Mouse (Mus musculus) heart, adult 2 months (tissue): ENCODE data around the gene Iqsec1. TPM values are rescaled to one million over a fixed set of nuclear protein-coding genes. Genes with fewer than 3 reads are reported as not detected.

Source experiments
- DNase-seq, 2 experiments: peaks; one replicate each; pipeline ENCODE4 v3.0.0; 2021
- H3K27ac ChIP-seq: fragments of 200-600 bp; 2 replicates; pipeline ENCODE4 v1.8.1; 2022
- H3K27me3 ChIP-seq: fragments of 200-500 bp; 2 replicates; pipeline ENCODE4 v1.6.1; 2012; ENCODE audit warnings: mild to moderate bottlenecking, low read length, inconsistent platforms, mixed read lengths; ENCODE audit not compliant: control insufficient read depth, insufficient read depth
- H3K36me3 ChIP-seq: fragments of 200-500 bp; 2 replicates; pipeline ENCODE4 v1.6.1; 2012; ENCODE audit warnings: low read length, inconsistent platforms; ENCODE audit not compliant: control insufficient read depth, insufficient read depth
- H3K4me1 ChIP-seq: fragments of 200-500 bp; 2 replicates; pipeline ENCODE4 v1.6.1; 2011; ENCODE audit warnings: low read length; ENCODE audit not compliant: control insufficient read depth, insufficient read depth
- H3K4me3 ChIP-seq: fragments of 200-600 bp; 2 replicates; pipeline ENCODE4 v1.8.1; 2022
- H3K79me2 ChIP-seq: fragments of 200-500 bp; replicated peaks from 2 replicates; pipeline ENCODE4 v1.6.1; 2012; ENCODE audit warnings: mild to moderate bottlenecking, inconsistent platforms, low read length, moderate library complexity, mixed read lengths; ENCODE audit not compliant: control insufficient read depth, insufficient read depth
- H3K9ac ChIP-seq: fragments of 200-500 bp; 2 replicates; pipeline ENCODE4 v1.6.1; 2012; ENCODE audit warnings: low read depth, mild to moderate bottlenecking, control low read depth, inconsistent platforms, low read length, mixed read lengths
- CTCF ChIP-seq: fragments of 200-600 bp; IDR thresholded peaks from 2 replicates; pipeline ENCODE4 v1.8.1; 2022; ENCODE audit warnings: antibody characterized with exemption, mild to moderate bottlenecking, moderate library complexity
- EP300 ChIP-seq: fragments of 200-500 bp; IDR thresholded peaks from 2 replicates; pipeline ENCODE4 v1.6.1; 2011; ENCODE audit warnings: low read depth, low read length, control low read depth; ENCODE audit not compliant: insufficient read depth
- POLR2A ChIP-seq: fragments of 200-500 bp; IDR thresholded peaks from 2 replicates; pipeline ENCODE4 v1.6.1; 2011; ENCODE audit warnings: mild to moderate bottlenecking, low read depth, low read length, control low read depth; ENCODE audit not compliant: insufficient read depth
- WGBS: fragments of 180-500 bp; shearing (Covaris S2); methylation state at CpG from one replicate; pipeline ENCODE4 v1.1.7; 2018; 5-methylcytosine and 5-hydroxymethylcytosine counted together
- intact Hi-C: fragments of 180-260 bp; cut with DNase I; formaldehyde crosslinking; loops from one replicate; pipeline ENCODE4 v1.15.1; 2025
- polyA plus RNA-seq: library from polyadenylated mRNA; depleted of rRNA; stranded (reverse); fragments of >200 nt; gene quantifications from 2 replicates; pipeline ENCODE4 v1.2.3, GENCODE M21; 2012
- total RNA-seq, 2 experiments: library from RNA; stranded (reverse); gene quantifications; 2 replicates each; pipeline ENCODE4 v1.2.3; 2021

The Iqsec1 gene
- total and polyA plus RNA-seq, 3 experiments = 100 to 147 (median 146) TPM

DNA sequence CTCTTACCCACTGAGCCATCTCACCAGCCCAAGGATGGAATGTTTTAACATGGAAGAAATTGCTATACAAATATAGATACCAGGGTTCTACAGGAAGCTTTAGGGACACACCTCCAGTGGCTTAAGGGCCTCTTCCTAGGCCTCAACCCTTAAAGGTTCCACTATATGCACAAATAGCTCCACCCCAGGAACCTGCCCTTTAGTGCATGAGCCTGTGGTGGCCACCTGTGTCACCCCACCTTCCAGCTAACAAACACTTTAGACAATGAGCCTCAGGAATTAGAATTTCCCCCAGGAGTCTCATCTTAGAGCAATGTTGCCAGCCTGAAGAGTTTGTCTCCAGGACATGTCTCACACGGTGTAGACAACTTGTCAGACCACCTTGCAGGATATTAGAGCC is 96.1 kb downstream of the Iqsec1 start:
- Histone ChIP-seq H3K4me1 (no peaks in the 10 kb centered on the region), H3K4me3 (no peak overlapping the region), H3K36me3 (no peaks in the 10 kb centered on the region), H3K27ac (no peak overlapping the region), H3K79me2 (no peaks in the 10 kb centered on the region), H3K27me3 (no peaks in the 10 kb centered on the region), H3K9ac (no peak overlapping the region)
- DNase-seq = no peak
- 72% methylated on average over 1 of the region's 1 CpGs for WGBS
- intact Hi-C loops = no loop called here
- no peak for TF ChIP-seq POLR2A
- TF ChIP-seq EP300 = no peak
- no peak for TF ChIP-seq CTCF

DNA sequence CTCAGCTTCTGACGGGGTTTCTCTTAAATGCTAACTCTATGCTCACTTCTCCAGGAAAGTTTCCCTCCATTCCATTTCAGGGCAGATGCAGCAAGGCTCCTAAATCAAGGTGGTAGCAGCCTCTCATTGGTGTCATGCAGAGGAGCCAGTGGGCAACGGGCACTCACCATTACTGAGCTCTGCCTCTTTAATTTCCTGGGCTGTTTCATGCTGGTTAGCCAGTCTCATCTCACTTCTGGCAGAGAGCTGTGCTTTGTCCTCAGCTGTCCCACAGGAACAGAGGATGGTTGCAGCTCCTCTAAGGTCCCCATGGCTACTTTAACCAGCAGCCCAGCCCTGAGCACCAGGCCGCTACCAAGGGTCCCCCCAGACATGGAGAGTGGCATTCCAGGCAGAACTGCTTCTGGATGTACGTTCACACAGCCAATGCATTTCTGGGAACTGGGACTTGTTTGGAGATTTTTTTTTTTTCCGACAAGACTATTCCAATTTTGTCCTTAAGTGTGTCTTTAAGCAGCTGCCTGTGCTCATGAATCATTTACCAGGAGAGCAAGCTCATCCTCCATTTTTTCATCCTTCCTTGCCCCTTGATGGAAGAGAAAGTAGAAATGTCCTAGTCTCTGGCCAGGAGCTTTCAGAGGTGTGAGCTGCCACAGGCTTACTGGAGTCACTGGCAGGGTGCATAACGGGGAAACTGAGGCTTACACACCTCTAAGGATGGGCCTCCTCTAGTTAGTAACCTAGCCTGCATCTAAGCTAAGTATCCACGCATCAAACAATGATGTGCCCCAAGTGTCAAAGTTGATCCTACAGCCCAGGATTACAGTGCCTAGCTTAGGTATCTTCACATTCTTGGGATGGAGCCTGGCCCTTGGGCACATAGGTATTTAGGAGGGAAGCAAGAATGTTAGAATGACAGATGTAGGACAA is 98.9 kb downstream of the Iqsec1 start:
- Histone ChIP-seq H3K79me2 (no peaks in the 10 kb centered on the region), H3K4me1 (peaks cover 2% of the 10 kb centered on the region; the same call in 1 of the 2 replicates), H3K4me3 (no peak overlapping the region), H3K36me3 (no peaks in the 10 kb centered on the region), H3K9ac (no peak overlapping the region), H3K27me3 (no peaks in the 10 kb centered on the region), H3K27ac (no peak overlapping the region)
- TF ChIP-seq EP300 (no peak), POLR2A (no peak), CTCF (no peak)
- 81% methylated on average over 7 of the region's 7 CpGs for WGBS
- no peak for DNase-seq
- intact Hi-C loops = no loop called here

DNA sequence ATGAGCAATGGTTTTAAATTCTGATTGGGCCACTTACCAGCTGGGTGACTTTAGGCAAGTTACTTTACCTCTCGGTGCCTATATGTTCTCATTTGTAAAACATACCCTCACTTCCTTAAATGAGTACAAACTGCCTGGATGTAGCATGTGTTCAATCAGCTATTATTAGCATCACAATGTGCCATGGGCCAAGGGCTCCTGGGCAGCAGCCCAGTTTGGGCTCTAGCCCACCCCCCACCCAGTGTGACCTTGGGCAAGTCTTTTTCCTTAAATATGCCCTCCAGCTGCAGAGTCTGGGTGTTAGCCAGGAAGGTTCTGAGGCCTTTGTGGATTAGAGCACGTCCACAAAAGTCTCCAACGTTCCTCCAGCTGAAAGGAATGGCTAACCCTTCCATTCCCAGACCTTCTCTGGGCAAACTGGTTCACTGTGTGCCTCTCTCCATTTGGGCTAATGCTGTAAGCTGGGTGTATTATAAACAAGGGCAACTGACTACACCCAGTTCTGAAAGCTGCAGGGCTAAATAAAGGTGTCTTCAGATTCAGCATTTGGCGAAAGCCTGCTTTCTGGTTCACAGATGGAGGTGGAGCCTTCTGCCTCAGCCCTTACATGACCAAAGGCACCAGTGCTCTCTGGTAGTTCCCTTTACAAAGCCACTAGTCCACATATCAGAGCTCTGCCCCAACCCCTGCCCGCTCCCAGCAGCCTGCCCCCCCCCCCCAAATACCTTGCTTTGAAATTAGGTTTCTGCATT is 101.3 kb downstream of the Iqsec1 start:
- DNase-seq = peak in 1 of 2 experiments; percentile 8
- H3K27ac ChIP-seq = no peak overlapping the region
- intact Hi-C loops = no loop called here

GRCm38 (mm10) chr6:90885626-90886025 is 102.9 kb downstream of the Iqsec1 start:
- WGBS = 100% methylated on average over 1 of the region's 1 CpGs

More for the DNA sequence above, 101.3 kb downstream of the Iqsec1 start:
- no peak overlapping the region for H3K9ac ChIP-seq
- H3K36me3 ChIP-seq = no peaks in the 10 kb centered on the region
- H3K4me1 ChIP-seq = peaks cover 2% of the 10 kb centered on the region; the same call in 1 of the 2 replicates
- H3K27me3 ChIP-seq = no peaks in the 10 kb centered on the region
- TF ChIP-seq CTCF = no peak
- TF ChIP-seq EP300 = no peak
- TF ChIP-seq POLR2A = no peak
- H3K4me3 ChIP-seq = no peak overlapping the region
- no peaks in the 10 kb centered on the region for H3K79me2 ChIP-seq
- WGBS = 45% methylated on average over 5 of the region's 5 CpGs

GRCm38 (mm10) chr6:90884631-90885030 is 103.9 kb downstream of the Iqsec1 start:
- H3K27ac ChIP-seq = no peak overlapping the region
- H3K27me3 ChIP-seq = no peaks in the 10 kb centered on the region
- intact Hi-C loops = no loop called here
- no peaks in the 10 kb centered on the region for H3K36me3 ChIP-seq
- no peaks in the 10 kb centered on the region for H3K79me2 ChIP-seq
- H3K9ac ChIP-seq = no peak overlapping the region
- peaks cover 2% of the 10 kb centered on the region; the same call in 1 of the 2 replicates for H3K4me1 ChIP-seq
- DNase-seq = no peak
- WGBS = 24% methylated on average over 1 of the region's 1 CpGs
- TF ChIP-seq CTCF (no peak), POLR2A (no peak), EP300 (no peak)
- H3K4me3 ChIP-seq = no peak overlapping the region

More at GRCm38 (mm10) chr6:90885626-90886025, 102.9 kb downstream of the Iqsec1 start:
- TF ChIP-seq EP300 (no peak), POLR2A (no peak), CTCF (no peak)
- DNase-seq = no peak
- Histone ChIP-seq H3K9ac (no peak overlapping the region), H3K4me1 (peaks cover 2% of the 10 kb centered on the region; the same call in 1 of the 2 replicates), H3K36me3 (no peaks in the 10 kb centered on the region), H3K27me3 (no peaks in the 10 kb centered on the region), H3K79me2 (no peaks in the 10 kb centered on the region), H3K4me3 (no peak overlapping the region), H3K27ac (no peak overlapping the region)
- intact Hi-C loops = no loop called here
